Mouse (Mus musculus): ENCODE measurements around the gene Rbbp6.
A peak's percentile ranks its signal among the peaks of the same experiment; 100 is the strongest.

Gene Rbbp6

DNA sequence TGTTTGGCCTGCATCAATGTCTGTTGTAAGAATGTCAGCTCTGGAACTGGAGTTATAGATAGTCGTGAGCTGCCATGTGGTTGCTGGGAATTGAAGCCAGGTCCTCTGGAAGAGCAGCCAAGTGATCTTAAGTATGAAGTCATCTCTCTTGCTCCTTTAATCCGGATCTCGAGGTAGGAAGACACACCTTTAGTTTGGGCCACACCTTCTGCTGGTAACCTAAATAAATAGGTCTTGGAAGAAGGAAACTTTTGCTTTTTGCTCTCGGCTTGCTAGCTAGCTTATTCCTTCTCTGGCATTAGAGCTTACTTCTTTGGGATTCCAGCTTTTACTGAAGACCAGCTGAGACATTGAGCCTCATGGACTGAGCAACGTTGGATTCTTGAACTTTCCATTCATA lies at the start of gene Rbbp6:
Gene Rbbp6 (plus strand): TSS at position 301 of the 400 bp plus-strand sequence.
- DNase-seq (ENCODE audit: low spot score) = no peak

DNA sequence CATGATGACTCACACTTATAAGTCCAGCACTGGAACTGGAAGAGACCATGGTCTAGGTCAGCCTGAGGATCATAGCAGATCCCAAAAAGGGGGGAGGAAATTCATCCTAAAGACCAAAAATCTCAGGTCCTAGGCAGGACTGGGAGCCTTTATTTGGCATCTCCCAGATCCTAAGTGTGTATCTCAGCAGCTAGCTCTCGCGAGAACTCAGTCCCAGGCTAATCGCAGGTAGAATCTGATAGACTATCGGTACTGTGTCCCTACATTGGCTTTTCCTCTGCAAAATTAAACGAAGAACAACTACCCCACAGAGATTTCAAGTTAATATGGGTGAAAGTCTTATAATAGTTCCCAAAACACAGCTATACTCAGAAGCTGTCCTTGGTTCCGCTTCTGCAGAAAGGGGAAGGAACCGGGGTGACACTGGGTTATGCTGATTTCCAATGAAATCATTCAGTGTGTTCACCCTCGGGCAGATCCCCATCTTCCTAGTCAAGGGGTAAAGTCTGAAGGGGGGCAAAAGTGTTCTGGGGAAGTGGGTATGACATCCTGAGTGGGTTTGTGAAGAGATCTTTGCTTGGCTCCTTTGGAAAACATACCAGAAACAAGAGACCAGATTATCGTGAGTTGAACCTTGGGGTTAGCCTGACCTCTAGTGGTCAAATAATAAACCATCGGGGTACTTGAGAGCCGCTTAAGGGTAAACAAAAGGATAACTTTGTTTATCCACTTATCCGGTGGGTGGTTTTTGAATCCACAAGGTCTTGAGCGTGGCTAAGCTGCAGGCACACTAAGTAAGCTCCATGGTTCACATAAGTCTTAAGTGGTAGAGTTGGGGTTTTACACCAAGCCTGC lies 45.5 kb upstream of the Rbbp6 start:
- no peak for DNase-seq (ENCODE audit: low spot score)

DNA sequence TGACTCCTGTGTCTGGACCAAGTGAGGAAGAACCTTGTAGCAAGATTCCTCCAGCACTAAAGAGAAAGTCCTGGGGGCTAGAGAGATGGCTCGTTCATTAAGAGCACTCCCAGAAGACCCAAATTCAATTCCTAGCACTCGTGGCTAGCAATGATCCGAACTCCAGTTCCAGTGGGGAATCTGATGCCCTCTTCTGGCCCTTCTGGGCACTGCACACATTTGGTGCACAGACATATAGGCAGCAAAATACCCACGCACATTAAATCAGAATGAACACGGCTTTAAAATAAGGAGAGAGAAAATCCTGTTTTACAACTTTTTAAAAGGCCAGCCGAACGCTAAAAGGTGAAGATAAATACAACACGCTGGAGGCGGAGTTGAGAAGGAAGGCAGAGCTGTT lies 43.9 kb upstream of the Rbbp6 start:
- DNase-seq (ENCODE audit: low spot score) = no peak

DNA sequence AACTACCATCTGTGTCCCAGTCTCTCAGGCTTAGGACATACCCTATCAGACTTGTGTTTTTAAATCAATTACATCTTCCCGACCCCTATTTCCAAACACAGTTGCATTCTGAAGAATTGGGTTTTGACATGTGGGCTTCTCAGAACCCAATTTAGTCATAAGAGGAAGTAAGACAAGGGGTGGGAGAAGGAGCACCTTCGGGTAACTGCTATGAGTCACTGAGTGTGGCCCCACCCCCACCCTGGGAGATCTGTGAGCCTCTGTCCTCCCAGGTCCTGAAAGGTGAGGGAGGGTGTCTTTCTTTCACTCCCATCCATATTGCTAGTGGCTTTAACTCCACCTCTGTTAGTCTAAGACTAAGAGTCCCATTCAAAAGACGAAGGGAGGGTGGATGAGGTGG lies 41.2 kb upstream of the Rbbp6 start:
- DNase-seq (ENCODE audit: low spot score) = no peak

DNA sequence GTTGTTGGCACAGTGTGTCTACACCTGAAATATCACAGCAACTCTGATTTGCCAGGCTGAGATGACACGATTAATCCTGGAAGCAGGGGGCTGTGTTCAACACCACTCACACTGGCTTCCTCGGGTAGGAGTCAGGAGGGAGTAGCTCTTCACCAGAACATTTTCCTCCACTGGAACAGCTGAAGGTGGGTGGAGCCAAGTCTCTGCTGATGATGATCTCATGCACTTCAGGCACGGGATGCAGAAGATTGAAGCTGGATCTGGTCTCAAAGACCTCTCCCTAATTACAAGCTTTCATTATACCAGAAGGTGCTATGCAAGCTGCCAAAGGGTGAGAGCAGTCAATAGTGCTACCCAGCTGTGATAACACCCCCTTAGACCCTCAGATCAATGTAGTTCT lies 35.0 kb upstream of the Rbbp6 start:
- no peak for DNase-seq (ENCODE audit: low spot score)

DNA sequence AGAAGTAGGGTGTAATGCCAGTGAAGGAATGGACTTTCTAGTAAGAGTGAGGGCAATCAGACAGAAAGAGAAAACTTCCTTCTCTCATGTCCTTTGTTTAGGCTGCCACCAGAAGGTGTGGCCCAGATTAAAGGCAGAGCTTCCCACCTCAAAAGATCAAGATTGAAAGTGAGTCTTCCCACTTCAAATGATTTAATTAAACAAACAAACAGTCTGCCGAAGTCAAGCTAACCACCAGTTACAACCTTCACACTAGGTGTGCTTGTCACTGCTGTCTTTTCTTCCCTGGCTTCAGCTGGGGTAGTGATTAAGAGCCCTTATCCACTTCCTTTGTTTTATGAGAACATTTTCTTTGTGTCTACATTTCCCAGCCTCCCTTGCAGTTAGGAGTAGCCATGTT lies 33.3 kb upstream of the Rbbp6 start:
- DNase-seq (ENCODE audit: low spot score) = no peak

DNA sequence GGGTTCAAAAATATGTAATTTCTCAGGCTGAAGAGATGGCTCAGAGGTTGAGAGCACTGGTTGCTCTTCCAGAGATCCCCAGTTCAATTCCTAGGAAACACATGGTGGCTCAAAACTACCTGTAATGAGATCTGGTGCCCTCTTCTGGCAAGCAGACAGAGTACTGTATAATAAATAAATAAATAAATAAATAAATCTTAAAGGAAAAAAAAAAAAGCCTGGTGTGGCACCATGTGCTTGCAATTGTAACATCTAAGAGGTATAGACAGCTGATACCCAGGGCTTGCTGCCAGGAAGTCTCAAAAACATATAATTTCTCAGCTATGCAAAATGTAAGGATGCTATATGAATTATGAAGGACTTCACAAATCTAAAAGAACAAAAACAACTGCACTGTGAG lies 28.9 kb upstream of the Rbbp6 start:
- DNase-seq (ENCODE audit: low spot score) = no peak

DNA sequence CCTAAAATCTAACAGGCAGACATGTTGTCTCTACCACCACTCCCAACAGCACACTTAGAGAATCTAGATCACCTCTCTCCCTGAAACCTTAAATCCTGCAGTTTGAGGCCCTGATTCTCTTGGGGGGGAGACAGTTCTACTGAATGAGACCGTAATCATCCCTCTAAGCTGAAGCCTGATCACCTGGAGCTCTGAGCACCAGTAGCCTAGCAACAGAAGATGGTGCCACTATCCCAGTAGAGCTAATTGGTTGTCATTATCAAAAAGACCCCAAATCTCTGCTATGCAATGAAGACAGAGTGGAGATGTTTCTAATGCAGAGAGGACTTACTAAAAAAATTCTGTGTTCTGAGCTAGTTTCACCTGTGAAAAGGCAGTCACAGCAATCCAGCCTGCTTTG lies 27.3 kb upstream of the Rbbp6 start:
- no peak for DNase-seq (ENCODE audit: low spot score)

DNA sequence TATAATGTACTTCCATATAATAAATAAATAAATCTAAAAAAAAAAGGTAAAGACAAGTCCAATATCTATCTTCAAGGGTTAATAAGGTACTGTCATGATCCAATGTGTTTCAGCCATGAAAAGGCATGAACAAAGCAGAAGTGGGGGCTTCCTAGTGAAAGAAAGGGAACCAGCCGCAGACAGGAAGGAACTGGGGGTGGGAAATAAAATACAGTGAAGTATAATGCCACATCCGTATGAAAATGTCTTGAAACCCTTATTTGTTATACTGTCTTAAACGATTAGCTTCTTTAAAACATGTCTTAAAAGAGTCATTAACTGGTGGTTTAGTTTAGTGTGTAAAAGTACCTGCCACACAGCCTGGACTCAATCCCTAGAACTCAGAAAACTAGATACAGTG lies 26.3 kb upstream of the Rbbp6 start:
- no peak for DNase-seq (ENCODE audit: low spot score)

DNA sequence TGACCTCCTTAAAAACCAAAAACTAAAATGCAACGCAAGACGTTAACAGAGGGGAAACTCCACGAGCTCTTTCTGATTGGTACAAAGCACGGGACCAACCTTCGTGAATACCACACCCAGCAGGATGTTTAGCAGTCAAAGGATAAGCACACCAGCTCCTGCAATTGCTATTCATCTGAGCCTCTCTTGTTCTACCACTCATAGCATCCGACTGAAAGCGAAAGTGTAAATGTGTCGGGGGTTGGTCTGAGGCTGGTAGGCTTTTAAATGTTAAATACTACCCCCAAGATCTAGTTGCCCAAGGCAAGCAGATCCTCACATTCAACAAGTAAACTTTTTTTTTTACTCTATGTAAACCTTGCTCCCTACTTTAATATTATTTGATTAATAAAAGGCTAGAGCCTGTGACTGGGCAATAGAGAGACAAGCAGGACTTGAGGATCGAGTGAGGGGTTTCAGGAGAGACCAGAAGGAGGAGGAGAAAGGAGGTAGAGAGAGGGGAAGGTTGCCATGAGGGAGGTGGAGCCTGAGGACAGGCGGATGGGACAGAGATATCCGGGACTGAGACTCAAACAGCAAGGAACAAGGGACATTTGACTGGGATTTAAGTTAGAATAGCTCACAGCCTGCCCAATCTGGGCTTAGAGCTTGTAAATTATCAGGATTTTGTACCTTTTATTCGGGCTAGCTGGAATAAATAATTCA lies 25.0 kb upstream of the Rbbp6 start:
- DNase-seq (ENCODE audit: low spot score) = no peak

DNA sequence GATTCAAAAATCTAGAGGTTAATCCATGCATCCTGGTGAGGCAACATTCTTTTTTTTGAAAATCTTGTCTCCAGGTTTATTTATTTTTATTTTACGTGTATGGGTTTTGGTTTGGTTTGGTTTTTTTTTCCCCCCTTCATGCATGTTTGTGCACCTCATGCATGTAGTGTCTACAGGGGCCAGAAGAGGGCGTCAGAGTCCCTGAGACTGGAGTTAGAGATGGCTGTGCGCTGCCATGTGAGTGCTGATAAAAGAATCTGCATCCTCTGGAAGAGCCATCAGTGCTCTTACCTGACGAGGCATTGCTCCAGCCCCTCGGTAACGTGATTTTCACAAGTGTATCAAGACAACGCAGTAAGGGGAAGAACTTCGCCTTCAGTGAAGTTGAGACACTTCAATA lies 23.4 kb upstream of the Rbbp6 start:
- no peak for DNase-seq (ENCODE audit: low spot score)

DNA sequence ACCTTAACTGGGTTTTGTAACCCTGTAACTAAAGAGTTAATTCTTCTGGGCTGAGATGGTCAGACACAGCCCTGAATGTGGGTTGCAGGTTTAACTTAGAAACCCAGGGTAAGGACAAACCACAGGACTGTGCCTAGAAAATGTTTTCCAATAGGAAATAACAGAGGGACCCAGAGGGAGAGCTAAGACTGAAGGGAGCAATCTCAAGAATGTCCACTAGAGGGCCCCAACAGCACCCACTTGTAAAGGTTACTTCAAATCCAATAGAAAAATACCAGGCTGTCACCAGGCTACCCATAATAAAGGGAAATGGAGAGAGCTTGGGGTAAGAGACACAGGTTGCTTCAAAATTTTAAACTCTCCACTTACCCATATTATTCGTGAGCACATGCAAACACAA lies 20.3 kb upstream of the Rbbp6 start:
- peak; percentile 26 for DNase-seq (ENCODE audit: low spot score)

DNA sequence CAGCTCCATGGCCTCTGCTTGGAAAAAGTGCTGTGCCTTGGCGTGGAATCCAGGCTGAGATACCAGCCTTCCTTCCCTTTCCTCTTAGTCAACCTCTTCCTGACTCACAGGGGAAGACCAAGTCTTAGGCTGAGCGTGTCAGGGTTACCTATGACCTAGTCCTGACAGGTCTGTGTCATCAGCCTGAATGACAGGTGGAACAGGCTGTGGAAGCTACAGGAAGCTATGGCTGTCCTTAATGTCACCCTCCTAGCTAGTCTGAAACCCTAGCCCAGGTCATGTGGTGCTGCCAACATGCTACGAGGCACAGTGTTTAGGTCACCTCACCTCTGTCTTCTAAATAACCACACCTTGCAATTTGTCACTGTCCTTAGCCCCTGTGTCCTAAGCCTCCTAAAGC lies 16.2 kb upstream of the Rbbp6 start:
- no peak for DNase-seq (ENCODE audit: low spot score)

DNA sequence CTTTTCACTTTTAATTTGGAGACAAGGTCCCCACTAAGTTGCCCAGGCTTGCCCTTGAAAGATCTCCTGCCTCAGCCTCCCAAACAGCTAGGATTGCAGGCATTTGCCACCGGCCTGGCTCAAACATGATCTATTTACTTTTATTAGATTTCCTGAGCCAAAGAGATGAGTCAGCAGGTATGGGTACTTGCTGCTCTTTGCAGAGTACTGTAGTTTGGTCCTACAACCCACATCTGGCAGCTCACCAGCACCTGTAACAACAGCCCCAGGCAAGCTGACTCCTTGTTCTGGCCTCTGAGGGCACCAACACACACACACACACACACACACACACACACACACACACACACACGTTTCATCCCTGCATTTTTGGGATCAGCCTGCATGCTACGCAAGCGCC lies 14.0 kb upstream of the Rbbp6 start:
- no peak for DNase-seq (ENCODE audit: low spot score)

DNA sequence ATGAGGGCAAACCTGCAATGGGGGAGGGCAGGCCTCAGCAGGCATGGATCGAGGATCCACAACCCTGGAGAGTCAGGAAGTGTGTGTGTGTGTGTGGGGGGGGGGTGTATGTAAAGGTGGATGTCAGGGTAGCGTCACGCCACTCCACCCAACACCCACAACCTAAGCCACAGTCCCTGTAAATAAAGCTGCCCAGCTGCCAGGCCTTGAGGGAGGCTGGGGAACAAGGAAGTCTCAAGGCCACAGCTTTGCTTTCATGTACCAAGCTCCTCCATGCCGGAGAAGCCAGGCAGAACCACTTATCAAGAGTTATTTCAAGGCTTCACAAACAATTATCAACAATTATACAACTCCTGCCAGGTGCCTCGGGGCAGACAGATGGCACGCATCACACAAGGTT lies 13.4 kb upstream of the Rbbp6 start:
- no peak for DNase-seq (ENCODE audit: low spot score)

DNA sequence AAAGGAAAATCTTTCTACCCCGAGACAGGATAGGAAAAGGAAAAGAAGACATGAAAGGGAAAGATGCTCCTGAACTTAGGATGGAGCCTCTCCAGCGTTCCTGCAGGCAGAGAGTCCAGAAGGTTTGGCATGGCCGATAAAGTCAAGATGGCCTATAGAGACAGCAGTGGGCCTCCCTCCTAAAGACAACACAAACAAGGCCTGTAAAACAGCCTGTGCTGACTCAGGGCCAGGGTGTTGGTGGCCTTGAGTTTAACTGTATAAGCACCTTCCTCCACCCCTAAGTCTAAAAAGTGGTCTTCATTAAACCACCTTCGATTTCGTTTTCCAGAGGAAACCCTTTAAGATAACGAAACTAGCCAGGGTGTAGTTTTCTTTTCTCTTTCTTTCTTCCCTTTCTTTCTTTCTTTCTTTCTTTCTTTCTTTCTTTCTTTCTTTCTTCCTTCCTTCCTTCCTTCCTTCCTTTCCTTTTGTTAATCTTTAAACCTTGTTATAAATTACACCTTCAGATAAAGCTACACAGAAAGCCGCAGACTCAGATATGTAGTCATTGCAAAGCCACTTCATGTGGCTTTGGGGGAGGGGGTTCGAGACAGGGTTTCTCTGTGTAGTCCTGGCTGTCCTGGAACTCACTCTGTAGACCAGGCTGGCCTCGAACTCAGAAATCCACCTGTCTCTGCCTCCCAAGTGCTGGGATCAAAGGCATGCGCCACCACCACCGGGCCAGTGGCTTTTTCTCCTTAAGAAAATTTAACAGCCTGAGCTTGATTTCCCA lies 10.8 kb upstream of the Rbbp6 start:
- no peak for DNase-seq (ENCODE audit: low spot score)

DNA sequence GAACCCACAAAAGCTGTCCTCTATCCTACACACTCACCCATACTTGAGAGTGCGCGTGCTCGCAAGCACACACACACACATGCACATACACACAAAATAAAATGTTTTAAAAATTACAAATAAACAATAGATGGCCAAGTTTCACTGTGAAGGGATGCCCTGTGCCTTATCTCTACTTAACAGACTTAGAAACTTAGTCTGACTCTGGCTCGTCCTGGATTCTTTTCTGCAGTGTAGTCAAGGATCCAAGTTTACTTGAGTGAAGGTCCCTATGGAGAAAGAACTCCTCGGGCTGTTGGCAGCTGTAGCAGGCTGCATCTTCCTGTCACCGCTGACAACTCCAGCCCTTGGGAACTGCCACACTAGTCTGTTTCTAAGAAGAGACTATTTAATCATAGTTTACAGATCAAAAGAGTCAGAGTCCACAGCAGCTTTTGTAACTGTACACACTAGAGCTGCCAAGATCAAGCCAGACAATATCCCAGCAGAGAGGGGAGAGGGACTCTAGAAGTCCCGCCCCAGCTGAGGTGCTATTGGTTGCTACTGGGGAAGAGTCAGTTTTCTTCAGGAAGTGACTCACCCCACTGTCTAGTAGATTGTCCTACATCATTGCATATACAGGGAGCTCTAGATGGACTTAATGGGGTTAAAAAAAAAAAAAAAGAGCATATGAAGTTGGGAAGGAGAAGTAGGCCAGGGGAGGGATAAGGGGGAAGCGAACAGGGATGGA lies 10.1 kb upstream of the Rbbp6 start:
- no peak for DNase-seq (ENCODE audit: low spot score)

DNA sequence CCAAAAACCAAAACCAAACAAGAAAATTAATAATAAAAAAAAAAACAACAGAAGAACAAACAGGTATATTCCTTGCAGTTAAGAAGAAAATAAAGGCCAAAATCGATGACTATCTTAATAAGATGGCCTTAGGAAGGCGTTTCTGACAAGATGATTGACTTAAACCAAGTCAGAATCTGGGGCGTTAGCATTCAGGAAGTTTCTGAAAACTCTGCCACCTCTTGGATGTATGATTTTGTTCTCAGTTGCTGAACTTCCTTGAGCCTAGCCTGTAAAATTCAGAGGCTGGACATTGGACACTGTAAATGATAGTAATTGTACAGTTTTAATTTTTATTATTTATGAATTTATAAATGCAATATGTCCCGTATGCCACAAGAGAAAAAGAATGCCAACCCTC lies 3.3 kb downstream of the Rbbp6 start:
- DNase-seq (ENCODE audit: low spot score) = no peak

DNA sequence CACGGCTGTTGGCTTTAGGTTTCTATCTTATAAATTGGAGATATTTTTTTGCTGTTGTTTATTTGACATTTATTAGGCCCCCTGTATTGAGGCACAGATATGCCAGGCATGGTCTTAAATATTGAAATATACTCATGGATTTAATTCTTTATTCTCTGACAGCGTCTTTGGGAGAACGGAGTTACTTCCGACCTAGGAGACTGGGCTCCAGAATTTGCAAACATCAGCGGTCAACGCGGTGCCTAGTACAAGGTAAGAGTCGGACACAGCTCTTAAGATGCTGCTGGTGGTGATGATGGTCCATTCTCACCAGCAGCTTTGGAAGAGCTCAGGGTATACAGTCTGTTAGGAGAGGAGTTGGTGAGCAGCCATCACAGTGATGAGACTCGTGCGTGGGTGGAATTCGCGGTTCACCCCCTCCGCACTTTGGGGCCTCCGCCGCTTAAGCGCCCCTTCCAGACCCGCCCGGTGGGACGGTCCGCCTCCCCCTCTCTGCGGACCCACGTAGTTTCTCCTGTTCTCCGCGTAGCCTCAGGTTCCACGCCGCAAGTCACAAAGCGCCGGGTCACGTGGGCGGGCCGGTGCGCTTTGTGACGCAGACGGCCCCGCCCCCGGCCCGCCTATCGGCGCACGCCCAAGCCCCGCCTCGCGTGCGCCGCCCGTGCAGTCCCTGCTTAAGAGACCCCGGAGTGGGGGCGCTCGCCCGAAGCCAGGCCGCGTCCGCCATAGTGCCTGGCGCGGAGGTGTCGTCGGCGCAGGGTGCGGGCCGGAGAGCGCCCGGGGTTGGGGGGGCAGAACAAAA lies 3.9 kb downstream of the Rbbp6 start:
- peak; percentile 82 for DNase-seq (ENCODE audit: low spot score)

DNA sequence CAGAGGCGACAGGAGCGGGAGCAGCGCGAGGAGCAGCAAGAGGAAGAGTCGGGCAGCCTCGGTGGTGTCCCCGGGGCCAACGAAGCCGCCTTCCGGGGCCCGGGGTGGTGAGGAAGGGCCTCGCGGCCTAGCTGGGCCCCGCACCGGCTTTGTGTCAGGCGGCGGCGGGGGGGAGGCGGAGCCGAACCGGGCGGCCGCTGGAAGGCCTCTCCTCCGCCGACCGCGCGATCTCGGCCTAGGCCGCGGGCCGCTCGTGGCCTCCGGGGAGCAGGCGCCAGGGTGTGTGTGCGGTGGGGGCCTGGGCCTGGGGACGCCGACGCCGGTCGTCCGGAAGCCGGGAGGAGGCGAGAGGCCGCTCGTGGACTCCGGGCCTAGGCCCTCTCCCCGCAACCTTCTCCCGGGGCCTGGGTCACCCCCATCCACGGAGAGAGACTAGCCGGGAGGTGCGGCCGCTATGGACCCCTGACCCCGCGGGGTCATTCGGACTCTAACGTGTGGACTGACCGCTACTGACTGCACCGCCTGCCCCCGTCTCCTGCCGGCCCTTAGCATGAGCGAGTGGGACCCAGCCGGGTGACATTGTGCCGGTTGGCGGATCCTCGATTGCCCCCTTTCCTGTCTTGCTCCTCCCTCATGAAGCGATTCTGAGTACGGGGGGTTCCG lies 4.8 kb downstream of the Rbbp6 start:
- no peak for DNase-seq (ENCODE audit: low spot score)

DNA sequence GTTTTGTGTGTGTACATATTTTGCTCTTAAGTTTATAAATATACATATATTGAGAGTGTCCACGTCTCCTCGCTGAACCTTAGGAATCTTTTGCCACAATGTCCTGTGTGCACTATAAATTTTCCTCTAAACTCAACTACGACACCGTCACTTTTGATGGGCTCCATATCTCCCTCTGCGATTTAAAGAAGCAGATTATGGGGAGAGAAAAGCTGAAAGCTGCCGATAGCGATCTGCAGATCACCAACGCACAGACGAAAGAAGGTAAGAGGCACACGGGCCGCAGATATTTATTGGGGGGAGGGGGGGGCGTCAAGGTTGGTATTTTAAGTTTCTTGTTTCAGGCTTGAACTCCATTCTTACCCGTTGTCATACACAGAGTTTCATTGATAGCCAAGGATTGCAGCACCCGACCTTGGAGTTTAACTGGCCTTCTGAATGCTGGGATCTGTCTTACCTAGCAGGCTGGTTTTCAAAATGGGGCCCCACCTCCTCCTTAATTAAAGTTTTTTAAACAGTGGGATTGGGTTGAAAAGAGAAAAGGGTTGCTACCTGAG lies 5.5 kb downstream of the Rbbp6 start:
- no peak for DNase-seq (ENCODE audit: low spot score)

All from urinary bladder, postnatal 10 days (tissue).